Mouse (Mus musculus): ENCODE measurements around the gene Cyb561.
A peak's percentile ranks its signal among the peaks of the same experiment; 100 is the strongest.

The Cyb561 gene

DNA sequence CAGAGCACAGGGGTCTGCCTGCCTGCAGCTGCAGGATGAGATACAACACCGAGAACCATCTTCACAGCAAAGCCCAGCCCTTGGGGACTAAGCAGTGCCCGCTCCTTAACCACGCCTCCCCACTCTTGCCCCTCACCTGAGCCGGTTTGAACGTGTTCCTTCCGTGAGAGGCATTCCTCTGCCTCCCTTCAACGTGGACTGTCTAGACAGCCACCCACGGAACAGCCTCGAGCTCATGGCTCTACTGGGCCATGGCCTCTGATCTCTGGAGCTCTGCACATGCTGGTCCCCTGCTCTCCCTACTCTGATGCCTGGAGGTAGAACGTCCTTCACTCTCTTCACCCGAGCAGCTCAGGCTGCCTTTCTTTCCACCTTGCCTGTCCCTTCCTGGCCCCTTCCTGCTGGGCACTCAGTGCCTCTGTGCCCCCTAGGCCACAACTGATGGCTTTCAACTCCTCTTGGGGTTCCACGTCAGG, at the start of gene Cyb561:
Cyb561 (minus strand) TSS at position 426 of the 476 bp plus-strand sequence.
- no peak for DNase-seq (ENCODE audit: low spot score)

DNA sequence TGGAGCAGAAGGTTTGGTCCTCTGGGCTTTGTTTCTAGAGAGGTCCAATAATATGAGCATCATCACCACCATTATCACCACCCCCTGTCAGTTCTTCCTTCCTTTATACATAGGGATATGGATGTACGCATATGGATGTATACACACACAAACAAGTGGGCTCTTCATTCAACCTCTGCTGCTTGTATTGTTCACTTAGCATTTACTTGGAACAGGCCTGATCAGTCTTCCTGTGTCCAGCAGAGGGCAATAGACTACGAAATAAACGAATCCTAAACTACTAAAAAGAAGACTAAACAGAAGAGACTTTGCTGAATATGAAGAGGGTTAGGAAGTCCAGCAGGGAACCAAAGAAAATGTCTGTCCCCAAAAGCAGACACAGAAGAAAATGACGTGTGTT, 48.6 kb upstream of the Cyb561 start:
- DNase-seq (ENCODE audit: low spot score), result peak; percentile 67

DNA sequence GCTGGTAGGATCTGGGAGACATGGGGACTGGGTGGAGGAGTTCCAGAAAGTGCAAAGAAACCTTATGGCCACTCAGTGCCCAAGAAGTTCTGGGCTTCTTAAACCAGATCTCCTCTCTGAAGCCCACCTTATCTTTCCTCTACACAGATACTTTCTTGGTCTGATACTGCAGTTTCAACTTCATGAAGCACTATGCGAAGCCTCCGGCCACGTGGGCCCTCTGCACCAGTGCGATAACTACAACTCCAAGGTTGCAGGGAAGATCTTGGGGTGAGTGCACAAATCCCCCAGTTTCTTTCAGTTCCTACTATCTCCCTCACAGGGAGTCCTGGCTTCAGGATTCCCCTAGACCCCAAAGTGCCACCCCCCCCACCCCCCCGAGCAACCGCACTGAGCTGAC, 46.9 kb upstream of the Cyb561 start:
- no peak for DNase-seq (ENCODE audit: low spot score)

DNA sequence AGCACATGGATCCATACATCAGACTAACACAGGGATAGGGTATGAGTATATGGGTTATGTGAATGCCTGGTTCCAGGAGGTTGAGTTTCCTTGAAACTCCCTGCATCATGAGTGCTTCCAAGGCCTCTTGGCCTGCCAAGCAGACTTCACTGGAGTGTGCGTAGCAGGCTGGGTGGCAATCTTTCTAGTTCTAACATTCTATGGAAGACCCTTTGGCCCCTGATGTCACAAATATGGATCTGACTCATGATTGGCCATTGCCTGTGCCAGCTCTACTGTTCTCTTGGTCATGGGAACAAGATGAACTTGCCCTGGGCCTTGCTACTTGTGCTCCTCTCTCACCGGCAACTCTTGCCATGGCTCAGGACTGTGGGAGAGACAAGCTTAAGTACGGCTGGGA, 41.2 kb upstream of the Cyb561 start, which contains the start of gene Ace3:
Ace3 (plus strand) TSS at position 301 of the 400 bp plus-strand sequence.
- DNase-seq (ENCODE audit: low spot score), result no peak

DNA sequence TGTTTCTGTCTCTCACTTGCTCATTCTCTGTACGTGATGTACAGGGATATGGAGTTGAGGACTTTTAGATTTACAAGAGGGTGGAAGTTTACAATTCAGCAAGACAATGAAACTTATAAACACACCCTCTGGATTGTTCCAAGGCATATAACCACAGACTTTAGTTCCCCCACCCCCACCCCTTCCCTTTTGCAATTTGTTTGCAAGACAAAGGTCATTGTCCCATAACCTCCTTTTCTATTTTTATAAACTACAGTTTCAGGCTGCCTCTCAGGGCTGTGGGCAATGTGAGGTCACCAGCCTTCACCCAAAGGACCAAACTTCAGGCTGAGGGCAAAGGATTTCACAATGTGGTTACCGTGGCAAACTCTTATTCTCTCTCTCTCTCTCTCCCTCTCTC, 37.1 kb upstream of the Cyb561 start:
- no peak for DNase-seq (ENCODE audit: low spot score)

DNA sequence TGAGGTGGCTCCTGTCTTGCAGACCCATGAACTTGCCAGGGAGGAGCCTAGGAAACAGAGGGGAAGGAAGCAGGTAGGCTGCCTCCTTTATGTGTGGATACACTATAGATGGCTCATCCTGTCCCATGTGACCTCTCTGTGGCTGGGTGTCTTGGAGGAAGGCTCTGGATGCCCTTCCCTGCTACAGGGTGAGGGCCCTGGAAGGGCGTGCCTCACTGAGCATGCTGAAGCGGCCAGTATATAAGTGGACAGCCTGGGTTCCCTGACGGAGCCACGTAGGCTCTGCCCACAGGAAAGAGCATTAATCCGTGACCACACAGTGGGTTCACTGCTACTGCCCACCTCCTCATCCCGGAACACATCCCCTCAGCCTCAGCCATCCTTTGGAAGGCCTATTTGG, 36.3 kb upstream of the Cyb561 start:
- DNase-seq (ENCODE audit: low spot score), result no peak

DNA sequence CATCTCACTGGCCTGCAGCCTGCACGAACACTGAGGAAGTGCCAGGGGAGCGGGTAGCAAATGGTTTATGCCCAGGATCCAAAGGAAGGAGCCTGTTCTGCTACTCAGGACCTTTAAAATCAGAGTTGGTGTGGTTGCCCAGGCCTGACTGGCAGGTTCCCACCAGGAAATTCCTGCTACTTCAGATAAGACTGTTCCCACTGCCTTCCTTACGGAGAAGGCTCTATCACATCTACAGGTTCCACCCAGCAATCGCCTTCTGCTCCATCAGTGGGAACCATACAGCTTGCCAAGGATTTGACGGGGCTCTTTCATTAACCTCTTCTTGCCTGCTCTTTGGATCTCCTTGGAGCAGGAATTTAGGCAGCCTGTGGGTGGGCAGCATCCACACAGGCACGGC, 34.3 kb upstream of the Cyb561 start:
- no peak for DNase-seq (ENCODE audit: low spot score)

DNA sequence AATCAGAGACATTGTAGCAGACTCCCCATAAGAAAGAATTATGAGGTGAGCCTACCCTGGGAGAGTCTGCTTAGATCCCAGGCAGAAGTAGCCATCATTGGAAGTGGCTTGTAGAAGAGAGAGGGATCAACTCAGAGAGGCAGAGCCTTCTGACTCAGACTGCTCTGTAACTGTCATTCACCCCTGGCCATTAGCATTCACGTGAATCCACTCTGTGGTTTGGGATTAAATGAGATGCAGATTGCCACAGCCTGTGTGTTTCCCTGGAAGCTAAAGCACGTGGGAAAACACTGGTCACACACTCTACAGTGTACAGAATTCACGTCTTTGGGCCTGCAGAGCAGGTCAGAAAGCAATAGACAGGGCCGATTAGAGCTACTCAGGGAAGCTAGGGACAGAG, 31.3 kb upstream of the Cyb561 start:
- DNase-seq (ENCODE audit: low spot score), result no peak

DNA sequence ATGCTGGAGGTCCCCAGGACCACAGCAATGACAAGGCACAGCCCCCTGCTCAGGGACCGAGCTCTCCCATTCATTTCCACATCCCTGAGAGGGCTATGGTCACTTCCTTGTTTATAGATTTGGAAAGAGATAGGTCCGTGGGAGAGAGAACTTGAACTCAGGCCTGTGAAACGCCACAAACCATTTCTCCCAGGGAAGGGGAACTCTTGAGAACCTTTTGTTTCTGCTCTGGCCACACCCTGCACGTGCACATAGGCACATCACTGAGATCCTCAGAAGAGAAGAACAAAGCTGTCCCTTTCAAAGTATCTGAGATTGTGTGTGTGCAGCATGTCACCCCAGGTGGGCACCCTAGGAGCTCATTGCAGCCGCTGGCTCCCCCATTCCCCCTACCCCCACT, 25.5 kb upstream of the Cyb561 start:
- no peak for DNase-seq (ENCODE audit: low spot score)

DNA sequence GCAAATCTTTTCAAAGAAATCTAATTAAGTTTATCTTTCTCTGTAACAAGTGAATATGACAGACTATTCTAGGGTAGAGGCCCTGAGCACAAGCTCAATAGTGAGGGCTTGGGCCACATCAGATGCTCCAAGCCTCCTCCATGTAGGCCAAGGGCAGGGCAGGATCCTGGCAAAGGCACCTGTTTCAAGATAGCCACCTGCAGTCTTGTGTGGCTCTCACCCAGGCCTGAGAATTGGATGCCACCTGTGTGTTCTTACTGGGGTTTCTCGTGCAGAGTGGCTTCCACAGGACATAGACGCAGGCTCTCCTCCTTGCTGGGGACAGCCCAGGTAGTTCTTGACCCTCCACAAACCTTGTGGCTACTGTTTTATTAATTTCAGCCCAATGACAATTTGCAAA, 25.1 kb upstream of the Cyb561 start:
- DNase-seq (ENCODE audit: low spot score), result no peak

DNA sequence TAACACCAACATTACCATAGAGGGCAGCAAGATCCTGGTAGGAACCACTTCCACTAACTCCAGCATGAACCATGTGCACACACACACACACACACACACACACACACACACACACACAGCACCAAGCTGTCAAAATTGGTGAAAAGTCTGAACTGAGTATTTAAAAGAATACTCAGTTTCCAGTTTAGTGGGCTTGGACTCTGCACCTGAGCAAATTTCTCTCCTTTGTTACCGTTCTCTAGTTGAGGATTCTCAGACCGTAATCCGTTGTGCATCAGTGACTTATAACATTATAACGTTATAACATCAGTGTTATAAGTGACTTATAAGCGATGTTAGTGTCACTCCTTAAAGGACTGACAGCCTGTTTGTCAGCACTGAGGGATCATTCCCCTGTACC, 22.5 kb upstream of the Cyb561 start:
- DNase-seq (ENCODE audit: low spot score), result no peak

DNA sequence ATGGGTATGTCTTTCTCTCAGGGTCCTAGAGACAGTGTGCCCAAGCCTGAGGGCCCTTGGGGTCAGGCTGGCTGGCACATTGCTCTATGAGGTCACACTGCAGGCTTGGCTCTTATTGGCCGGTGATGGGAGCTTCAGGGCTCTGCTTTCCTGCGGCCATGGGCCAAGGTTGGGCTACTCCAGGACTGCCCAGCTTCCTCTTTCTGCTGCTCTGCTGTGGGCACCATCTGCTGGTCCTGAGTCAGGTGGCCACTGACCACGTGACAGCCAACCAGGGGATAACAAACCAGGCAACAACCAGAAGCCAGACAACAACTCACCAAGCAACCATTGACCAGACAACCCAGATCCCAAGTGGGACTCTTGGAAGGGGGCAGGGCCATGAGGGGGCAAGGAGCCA, 21.9 kb upstream of the Cyb561 start:
- DNase-seq (ENCODE audit: low spot score), result no peak

DNA sequence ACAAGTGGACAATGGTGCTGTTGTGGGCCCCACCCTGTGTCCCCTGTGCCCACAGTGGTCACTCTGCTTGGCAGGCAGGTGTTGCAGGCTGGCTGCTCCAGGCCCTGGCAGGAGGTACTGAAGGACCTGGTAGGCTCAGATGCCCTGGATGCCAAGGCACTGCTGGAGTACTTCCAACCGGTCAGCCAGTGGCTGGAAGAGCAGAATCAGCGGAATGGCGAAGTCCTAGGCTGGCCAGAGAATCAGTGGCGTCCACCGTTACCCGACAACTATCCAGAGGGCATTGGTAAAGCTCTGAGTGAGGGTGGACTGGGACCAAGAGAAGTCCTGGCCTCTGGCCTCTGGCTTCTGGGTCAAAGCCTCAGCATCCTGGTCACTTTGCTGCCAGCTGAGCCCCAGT, 21.5 kb upstream of the Cyb561 start:
- no peak for DNase-seq (ENCODE audit: low spot score)

DNA sequence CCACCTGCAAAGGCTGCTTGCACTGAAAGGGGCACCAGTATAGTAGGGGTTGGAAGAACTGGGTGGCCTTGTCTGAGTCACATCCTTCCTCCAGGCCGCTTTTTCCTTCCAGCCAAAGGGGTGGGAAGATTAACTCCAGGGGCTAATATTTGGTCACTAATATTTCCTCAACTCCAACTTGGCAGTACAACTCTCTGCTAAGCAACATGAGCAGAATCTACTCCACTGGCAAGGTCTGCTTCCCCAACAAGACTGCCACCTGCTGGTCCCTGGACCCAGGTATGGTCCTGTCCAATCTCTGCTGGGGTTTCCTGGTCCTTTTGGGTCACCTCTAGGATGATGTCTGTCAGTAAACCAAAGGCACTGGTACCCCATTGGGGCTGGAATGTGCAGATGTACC, 16.4 kb upstream of the Cyb561 start:
- peak; percentile 48 for DNase-seq (ENCODE audit: low spot score)

DNA sequence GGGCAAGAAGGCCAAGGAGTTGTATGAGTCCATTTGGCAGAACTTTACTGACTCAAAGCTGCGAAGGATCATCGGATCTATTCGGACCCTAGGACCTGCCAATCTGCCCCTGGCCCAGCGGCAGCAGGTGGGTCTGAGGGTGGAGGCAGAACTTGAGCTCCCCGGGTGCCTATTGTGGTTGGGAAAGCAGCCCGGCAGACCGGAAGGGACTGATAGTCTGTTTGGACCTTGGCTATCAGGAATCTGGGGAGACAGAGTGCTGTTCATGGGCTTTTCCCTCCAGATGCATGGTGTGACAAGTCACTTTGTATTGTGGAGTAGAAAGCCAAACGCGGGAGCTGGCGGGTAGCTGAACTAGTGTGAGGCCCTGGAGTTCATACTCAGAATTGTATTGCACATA, 15.8 kb upstream of the Cyb561 start:
- DNase-seq (ENCODE audit: low spot score), result no peak

DNA sequence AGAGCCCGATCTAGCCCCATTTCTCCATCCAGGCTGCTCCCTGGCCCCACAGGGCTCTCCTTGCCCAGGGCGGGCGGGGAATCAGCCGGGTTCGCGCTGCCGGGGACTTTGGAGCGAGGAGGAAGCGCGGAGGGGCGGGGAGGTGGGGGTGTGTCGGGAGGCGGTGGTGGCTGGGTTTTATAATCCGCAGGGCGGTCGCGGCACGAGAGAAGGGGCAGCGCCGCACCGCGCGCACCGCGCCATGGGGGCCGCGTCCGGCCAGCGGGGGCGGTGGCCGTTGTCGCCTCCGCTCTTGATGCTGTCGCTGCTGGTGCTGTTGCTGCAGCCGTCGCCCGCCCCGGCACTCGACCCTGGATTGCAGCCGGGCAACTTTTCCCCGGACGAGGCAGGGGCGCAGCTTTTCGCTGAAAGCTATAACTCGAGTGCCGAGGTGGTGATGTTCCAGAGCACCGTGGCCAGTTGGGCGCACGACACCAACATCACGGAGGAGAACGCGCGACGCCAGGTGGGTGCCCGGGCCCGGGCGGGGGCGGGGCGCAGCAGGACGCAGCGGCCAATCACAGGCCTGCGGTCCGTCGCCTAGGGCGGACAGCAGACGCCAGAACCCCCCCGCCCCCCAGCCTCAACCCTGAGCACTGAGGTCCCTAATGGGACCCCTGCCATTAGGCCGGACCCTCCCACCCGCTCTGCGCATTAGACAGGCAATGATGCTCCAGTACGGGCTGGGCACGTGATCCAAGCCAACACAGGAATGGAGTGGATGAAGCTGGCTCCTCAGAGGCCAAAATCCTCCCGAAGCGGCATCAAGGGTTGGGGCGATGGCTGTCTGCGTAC, 14.8 kb upstream of the Cyb561 start, which contains the start of gene Ace:
Ace (plus strand) TSS at position 205 of the 834 bp plus-strand sequence.
- peak; percentile 58 for DNase-seq (ENCODE audit: low spot score)

DNA sequence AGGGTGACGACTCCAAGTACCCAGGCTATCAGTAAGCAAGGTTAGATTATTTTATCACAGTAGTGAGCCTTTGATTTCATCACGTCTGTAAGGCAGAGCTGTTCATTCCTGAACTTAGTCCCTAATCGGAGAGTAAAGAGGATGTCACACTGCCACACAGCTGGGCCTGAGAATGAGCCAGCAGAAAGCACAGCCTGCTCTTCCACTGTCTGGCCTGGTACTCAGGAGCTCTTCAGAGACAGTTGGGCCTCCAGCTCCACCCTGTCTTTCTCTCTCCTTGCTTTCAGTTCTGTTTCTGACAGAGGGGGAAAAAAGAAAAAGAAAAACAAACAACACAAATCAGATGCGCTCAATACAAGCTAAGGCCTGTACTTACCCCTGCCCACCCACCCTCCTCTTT, 13.2 kb upstream of the Cyb561 start:
- no peak for DNase-seq (ENCODE audit: low spot score)

DNA sequence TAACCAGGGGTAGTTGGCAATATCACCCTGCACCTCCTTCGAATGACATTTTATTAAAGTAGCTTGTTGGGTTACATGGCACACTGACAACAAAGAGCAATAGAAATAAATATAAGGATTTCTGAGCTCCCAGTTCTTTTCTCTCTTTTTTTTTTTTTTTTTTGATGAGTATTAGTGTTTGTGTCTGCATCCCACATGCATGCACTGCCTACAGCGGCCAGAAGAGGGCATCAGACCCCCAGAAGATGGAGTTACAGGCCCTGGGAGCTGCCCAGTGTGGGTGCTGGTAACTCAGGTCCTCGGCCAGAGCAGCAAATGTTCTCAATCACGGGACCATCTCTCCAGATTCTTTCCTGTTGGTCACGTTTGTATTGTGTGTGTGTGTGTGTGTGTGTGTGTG, 11.6 kb upstream of the Cyb561 start:
- DNase-seq (ENCODE audit: low spot score), result no peak

DNA sequence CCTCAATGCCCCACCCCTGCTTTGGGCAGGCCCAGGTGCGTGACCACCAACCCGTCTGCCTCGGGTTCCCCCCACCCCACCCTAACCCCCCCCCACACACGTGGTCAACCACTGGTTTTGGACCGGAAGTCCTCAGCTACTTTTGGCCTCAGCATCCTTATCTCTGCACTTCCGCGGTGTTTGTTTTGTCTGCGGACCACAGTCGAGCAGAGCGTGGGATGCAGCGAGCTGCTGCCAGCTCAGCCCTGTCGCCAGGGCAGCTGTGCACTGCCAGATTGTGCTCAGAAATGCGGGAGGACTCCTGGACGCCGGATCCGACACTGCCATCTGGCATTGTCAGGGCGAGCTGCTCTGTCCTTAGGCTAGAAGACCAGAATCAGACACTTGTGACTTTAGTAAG, 6.2 kb upstream of the Cyb561 start:
- peak; percentile 61 for DNase-seq (ENCODE audit: low spot score)

DNA sequence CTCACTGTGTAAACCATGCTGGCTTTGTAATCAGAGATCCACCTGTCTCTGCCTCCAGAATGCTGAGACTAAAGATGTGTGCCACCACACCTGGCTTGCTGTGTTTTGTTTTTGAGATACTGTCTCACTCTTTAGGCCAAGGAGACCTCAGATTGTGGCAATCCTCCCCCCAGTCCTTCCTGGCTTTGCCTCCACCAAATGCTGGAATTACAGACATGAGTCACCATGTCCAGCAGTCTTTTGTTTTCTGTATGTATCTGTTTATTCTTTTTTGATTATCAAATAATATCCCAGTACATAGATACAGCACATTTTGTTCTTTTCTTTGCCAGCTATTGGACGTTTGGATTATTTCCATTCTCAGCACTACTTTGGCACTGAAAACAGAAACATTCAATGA, 5.4 kb upstream of the Cyb561 start:
- DNase-seq (ENCODE audit: low spot score), result no peak

DNA sequence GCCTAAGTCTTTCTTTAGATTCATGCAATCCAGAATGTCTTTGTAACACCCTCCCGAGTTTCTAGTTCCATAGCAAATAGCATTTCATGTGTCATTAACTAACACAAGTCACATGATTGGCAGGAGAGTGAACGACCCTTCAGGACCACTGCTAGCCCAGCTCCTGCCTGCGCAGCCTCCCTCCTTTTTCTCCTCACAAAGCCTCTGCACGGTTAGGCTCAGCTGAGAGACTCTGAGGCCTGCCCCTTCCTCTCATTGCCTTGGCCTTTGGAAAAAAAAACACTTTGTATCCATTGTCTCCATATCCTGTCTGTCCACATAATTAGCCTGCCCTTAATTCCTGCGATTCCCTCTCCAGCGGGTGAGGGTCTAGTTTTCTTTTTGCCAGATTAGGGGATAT, 4.4 kb upstream of the Cyb561 start:
- no peak for DNase-seq (ENCODE audit: low spot score)

DNA sequence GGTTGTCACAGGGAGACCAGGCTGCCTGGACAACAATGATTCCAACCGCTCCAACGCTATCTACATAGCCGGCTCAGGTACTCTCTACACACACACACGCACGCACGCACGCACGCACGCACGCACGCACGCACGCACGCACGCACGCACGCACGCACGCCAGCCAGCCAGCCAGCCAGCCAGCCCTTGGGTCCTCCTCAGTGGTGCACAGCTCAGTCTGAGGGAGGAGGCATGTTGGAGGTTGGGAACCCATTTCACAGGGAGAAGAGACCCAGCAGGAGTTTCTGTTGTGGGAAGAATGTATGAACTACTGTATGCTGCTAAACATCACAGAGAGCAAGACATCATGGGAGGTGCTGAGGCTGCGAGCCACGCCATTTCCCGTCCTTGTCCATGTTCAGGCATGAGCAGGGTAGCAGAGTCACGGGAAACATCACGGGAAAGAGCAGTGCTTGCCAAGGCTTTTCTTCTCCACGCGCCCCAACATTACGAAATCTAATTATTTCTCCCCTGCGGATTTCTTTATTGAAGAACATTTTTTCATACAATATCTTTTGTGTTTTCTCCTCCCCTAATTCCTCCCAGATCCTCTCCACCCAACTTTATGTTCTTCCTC, 2.8 kb upstream of the Cyb561 start:
- no peak for DNase-seq (ENCODE audit: low spot score)

DNA sequence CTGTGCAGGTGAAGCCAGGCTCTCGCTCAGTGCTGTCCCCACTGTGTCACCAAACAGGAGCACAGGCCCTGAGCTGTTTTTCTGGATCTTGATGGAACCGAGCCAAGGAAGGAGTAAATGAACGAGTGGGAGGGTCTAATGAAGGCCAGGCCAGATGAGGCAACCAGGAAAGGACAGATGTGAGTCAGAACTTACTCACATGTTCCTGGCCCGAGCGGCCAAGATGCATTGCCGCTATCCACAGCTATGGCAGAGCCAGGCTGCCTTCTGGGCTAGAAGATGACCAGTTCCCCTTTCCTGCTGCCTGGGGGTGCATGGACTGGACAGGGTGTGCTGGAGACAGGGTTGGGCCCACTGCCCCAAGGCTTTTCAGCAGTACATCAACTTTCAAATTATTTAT, 266 bp upstream of the Cyb561 start:
- DNase-seq (ENCODE audit: low spot score), result peak; percentile 89

DNA sequence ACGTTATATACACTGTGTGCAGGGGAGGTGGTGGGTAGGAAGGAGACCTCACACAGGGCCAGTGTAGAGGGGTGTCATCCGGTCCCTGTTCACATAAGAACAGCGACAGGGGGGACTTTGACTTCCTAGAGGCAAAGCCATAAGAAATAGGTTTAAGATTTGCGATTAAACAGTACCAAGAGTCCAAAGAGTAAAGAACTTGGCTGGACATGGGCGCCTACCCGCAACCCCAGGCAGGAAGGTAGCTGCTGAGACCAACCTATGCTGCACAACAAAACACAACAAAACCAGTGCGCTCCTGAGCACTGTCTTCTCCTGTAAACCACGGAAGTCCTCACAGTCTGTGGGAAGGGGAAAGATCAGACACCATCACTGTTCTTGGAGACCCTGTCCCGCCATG, 1.0 kb downstream of the Cyb561 start:
- no peak for DNase-seq (ENCODE audit: low spot score)
